Mouse (Mus musculus): ENCODE data around the gene Chchd4.

Chchd4 gene

GRCm38 (mm10) chr6:91472868-91473804 is at the start of gene Chchd4, which contains the start of gene Tmem43:
TSS of gene Chchd4 (minus strand) at chr6:91473546.
TSS of gene Tmem43 (plus strand) at chr6:91473703.
- DNase-seq (ENCODE audit: low read depth, low spot score) = peak; percentile 99

- DNase-seq (ENCODE audit: low read depth, low spot score) = no peak
Observed at GRCm38 (mm10) chr6:91522816-91523215, 49.5 kb upstream of the Chchd4 start.

GRCm38 (mm10) chr6:91518454-91519020 is 45.2 kb upstream of the Chchd4 start:
- DNase-seq (ENCODE audit: low read depth, low spot score) = no peak

- peak; percentile 98 for DNase-seq (ENCODE audit: low read depth, low spot score)
Observed at GRCm38 (mm10) chr6:91515545-91516449, 42.5 kb upstream of the Chchd4 start, which contains the start of the genes Xpc and Lsm3. TSS of gene Xpc (minus strand) at chr6:91515888. TSS of gene Lsm3 (plus strand) at chr6:91515928.

- peak; percentile 32 for DNase-seq (ENCODE audit: low read depth, low spot score)
Observed at GRCm38 (mm10) chr6:91514737-91515362, 41.5 kb upstream of the Chchd4 start.

- DNase-seq (ENCODE audit: low read depth, low spot score) = no peak
Observed at GRCm38 (mm10) chr6:91514135-91514534, 40.8 kb upstream of the Chchd4 start.

GRCm38 (mm10) chr6:91510211-91510610 is 36.9 kb upstream of the Chchd4 start:
- peak; percentile 34 for DNase-seq (ENCODE audit: low read depth, low spot score)

- DNase-seq (ENCODE audit: low read depth, low spot score) = peak; percentile 64
Observed at GRCm38 (mm10) chr6:91509326-91509725, 36.0 kb upstream of the Chchd4 start.

- DNase-seq (ENCODE audit: low read depth, low spot score) = no peak
Observed at GRCm38 (mm10) chr6:91508041-91508440, 34.7 kb upstream of the Chchd4 start.

GRCm38 (mm10) chr6:91506036-91506435 is 32.7 kb upstream of the Chchd4 start:
- peak; percentile 51 for DNase-seq (ENCODE audit: low read depth, low spot score)

- no peak for DNase-seq (ENCODE audit: low read depth, low spot score)
Observed at GRCm38 (mm10) chr6:91503302-91503701, 30.0 kb upstream of the Chchd4 start.

GRCm38 (mm10) chr6:91494526-91494925 is 21.2 kb upstream of the Chchd4 start:
- DNase-seq (ENCODE audit: low read depth, low spot score) = no peak

GRCm38 (mm10) chr6:91493053-91493452 is 19.7 kb upstream of the Chchd4 start:
- DNase-seq (ENCODE audit: low read depth, low spot score) = no peak

- DNase-seq (ENCODE audit: low read depth, low spot score) = no peak
Observed at GRCm38 (mm10) chr6:91491004-91491403, 17.7 kb upstream of the Chchd4 start.

GRCm38 (mm10) chr6:91489872-91490271 is 16.5 kb upstream of the Chchd4 start:
- no peak for DNase-seq (ENCODE audit: low read depth, low spot score)

- peak; percentile 23 for DNase-seq (ENCODE audit: low read depth, low spot score)
Observed at GRCm38 (mm10) chr6:91488496-91489212, 15.3 kb upstream of the Chchd4 start.

- no peak for DNase-seq (ENCODE audit: low read depth, low spot score)
Observed at GRCm38 (mm10) chr6:91486736-91487453, 13.5 kb upstream of the Chchd4 start.

- DNase-seq (ENCODE audit: low read depth, low spot score) = no peak
Observed at GRCm38 (mm10) chr6:91483371-91483770, 10.0 kb upstream of the Chchd4 start.

GRCm38 (mm10) chr6:91476541-91476940 is 3.2 kb upstream of the Chchd4 start:
- no peak for DNase-seq (ENCODE audit: low read depth, low spot score)
